Mouse (Mus musculus): ENCODE measurements around the gene Guca2b. TPM values are rescaled to one million over a fixed set of nuclear protein-coding genes. Genes with fewer than 3 reads are reported as not detected.

Guca2b gene
- total RNA-seq, 2 experiments from 2014 or later: not detected

Other genes starting within 250 kb of the Guca2b start
- gene Ccdc30, start 243.4 kb downstream of the Guca2b start, total RNA-seq (2021): not detected
- 1 to 10 TPM; 4.8 to 5.6 TPM for gene Ppcs, start 236.5 kb downstream of the Guca2b start, total RNA-seq (2021)
- gene Zmynd12, start 236.1 kb downstream of the Guca2b start, total RNA-seq (2021): not detected
- gene Rimkla, start 166.3 kb downstream of the Guca2b start, total RNA-seq (2021): not detected
- gene Foxj3, start 122.0 kb downstream of the Guca2b start, total RNA-seq (2021): 10 to 100 TPM; 32.1 to 32.5 TPM
- 1 to 10 TPM; 4.1 to 6.3 TPM for gene Frg2f1, start 119.4 kb downstream of the Guca2b start, total RNA-seq (2021)
- not detected for gene Guca2a, start 21.2 kb downstream of the Guca2b start, total RNA-seq (2021)
- 1 to 10 TPM; 3.0 to 5.6 TPM for gene Hivep3, start 74.8 kb upstream of the Guca2b start, total RNA-seq (2021)